Mouse (Mus musculus) 416B (cell line): Measurements from ENCODE around the gene Etfb.
"Not testable (repeated sequence)": the region's sequence is repeated elsewhere in the genome, so short reads cannot be mapped to it uniquely, and the experiment has no call there.

Source experiments
- DNase-seq: peaks from one replicate; pipeline ENCODE4 v3.0.0; 2011; ENCODE audit warnings: low read depth

Gene Etfb

DNA sequence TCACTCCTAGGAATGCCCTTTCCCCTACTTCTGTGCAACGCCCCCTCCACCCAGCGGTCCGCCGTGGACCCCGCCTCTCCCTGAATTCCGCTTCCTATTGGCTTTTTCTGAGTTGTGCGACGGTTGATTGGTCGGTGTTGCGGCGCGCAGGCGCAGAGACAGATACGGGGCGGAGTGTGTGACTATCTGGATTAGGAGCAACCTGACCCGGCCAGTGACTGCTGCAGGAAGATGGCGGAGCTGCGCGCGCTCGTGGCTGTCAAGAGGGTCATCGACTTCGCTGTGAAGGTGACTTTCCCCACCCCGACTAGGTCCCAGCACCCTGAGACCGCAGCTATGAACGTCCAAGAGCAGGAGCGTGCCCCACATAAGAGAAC is at the start of gene Etfb, which contains the start of gene Gm45233:
TSS of gene Etfb (plus strand) at position 167 of the 377 bp plus-strand sequence.
TSS of gene Gm45233 (plus strand) at position 212 of the 377 bp plus-strand sequence.
- peak; percentile 97 for DNase-seq

DNA sequence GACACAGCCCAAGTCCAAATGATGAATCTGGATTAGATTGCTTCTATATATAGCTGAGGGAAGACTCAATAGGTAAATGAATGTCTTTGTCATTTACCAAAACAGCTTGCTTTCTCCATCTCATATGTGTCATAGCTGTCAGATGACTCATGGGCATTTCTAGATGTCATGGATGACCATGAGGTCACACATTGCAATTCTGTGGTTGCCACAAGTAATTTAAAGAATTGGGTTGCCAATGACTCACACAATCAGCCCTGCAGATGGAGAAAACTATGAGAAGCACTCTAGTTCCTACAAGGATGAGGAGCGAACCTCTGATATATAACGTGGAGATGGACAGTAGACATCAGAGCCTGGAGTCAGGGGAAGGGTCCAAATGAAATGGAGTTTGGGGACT is 44.4 kb upstream of the Etfb start:
- DNase-seq: peak; percentile 69

DNA sequence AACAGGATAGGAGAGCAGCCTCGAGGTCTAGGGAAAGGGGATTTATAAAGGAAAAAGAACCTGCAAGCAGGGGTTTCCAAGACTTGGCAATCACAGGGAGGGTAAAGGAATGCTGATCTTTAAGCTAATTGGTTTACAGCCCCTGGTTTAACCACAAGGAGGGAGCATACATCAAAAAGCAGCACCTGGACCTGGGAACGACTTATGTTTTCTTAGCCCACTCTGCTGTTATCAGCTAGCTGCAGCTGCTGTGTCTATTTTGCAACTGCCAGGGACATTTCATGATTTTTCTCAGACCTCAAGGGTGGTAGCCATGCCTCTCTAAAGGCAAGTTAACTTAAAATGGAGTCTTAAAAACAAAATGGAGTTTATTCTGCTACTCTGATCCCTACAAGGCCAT is 41.2 kb upstream of the Etfb start:
- DNase-seq: no peak

DNA sequence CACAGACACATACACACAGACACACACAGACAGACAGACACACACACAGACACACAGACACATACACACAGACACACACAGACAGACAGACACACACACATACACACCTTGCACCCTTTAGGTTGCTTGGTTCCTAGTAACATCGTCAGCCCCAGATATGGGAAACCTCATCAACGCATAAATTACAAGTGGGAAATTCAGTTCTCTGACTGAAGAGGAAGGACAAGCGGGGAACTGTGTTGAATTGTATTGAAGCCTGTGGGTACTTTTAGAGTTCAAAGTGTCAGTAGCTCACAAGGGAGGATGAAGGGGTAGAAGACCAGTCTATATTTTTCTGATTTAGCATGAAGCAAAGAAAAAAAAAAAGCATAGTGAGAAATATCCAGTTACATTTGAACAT is 36.3 kb upstream of the Etfb start:
- DNase-seq: no peak

DNA sequence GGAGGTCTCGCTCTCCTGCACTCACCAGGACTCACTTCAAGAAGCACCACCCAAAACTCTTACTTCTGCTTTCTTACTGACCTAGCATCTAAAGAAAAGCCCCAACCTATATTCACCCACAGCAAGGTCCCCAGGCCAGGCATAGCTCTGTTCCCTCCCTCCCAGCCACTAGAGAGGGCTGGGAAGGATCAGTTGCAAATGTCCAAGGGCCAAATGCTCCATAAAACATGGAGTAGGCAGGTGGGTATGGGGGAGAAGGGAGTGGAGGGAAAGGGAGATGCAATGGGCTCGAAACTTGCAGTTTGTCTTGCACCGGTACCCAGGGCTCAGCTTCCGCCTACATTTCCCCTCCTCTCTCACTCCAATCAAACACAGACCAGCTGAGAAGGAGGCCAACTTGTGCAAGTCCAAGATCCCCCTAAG is 35.7 kb upstream of the Etfb start, which contains the start of gene Siglecg:
TSS of gene Siglecg (plus strand) at position 74 of the 423 bp plus-strand sequence.
- DNase-seq: no peak

DNA sequence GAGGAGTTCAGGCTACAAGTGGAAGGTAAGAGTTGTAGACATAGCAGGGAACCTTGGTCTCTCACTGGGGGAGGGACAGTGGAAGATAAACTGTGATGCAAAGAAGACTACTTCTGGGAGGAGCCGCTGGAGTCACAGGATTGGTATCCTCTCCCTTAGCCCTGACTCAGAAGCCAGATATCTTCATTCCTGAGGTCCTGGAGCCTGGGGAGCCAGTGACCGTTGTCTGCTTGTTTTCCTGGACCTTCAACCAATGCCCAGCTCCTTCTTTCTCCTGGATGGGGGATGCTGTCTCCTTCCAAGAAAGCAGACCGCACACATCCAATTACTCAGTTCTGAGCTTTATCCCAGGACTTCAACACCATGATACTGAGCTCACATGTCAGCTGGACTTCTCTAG is 34.8 kb upstream of the Etfb start:
- DNase-seq: no peak

DNA sequence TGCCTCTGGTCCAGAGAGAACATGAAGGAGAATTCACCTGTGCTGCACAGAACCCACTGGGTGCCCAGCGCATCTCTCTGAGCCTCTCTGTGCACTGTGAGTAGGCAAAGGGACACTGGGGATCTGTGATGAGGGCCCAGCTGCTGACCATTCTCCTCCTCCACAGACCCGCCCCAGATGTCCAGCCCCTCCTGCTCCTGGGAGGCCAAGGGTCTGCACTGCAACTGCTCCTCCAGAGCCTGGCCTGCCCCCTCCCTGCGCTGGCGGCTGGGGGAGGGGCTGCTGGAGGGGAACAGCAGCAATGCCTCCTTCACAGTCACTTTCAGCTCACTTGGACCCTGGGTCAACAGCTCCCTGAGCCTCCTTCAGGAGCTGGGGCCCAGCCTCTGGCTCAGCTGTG is 32.2 kb upstream of the Etfb start:
- not testable (repeated sequence) for DNase-seq

DNA sequence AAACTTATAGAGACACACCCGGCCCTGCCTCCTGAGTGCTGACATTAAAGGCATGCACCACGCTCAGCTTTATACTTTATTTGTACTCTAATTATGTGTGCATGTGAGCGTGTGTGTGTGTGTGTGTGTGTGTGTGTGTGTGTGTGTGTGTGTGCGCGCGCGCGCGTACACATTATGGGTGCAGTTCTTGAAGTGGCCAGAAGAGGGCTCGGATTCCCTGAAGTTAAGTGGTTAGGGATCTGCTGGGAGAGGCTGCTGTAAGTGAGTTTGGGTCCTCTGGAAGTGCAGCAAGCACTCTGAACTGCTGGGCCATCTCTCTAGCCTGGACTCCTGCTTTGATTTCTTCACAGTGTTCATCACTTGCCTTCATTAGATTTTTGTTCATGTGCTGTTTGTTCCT is 26.6 kb upstream of the Etfb start:
- DNase-seq: no peak

DNA sequence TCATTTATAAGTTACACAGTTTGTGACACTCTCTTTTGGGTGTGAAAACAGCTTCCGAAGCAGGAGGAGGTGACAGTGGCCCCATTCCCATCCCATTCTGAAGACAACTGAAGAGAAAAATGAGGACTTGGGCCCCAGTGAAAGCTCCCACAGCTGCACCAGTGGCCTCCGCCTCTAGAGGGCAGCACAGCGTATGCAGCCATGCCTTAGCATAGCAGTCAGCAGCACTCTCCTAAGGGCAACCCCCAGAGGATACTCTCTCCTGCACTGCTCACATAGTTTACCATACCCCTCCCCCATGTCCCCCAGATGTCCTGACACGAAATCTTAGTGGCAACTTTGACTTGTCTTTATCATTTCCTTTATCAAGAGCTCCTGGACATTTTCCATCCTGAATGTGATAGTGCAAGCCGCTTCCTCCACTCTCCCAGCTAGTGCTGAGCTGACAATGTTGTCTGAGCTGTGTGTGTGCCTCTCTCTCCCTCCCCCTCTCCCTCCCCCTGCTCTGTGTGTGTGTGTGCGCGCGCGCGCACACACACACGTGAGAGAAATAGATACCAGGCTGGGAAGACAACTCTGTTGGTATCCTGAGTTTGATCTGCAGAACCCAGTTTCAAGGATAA is 20.8 kb upstream of the Etfb start:
- peak; percentile 80 for DNase-seq

DNA sequence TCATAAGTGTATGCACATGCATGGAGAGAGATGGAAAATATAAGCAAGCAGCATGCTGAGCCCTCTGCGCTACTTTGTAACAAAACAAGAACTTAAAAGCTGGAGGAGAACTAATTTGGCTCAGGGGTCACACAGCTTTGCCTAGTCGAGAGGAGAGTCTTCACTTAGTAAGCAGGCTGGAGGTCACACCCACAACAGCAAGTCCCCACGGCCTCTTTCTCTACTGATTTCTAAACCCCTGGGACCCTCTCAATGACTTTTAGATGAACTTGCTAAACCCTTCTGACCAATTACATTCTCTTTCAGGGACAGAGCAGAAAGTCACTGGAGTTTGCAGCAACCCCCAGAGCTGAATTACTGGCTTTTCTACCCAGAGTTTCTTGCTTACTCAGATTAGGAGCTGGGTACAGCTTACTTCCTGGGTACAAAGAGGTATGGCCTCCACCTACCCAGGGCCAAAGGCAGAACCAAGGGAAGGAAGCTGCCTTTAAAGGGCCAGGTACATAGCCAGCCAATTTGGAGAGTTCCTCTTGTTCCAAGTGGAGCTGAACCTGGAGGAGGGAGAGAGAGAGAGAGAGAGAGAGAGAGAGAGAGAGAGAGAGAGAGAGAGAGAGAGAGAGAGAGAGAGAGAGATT is 19.8 kb upstream of the Etfb start:
- DNase-seq: no peak

DNA sequence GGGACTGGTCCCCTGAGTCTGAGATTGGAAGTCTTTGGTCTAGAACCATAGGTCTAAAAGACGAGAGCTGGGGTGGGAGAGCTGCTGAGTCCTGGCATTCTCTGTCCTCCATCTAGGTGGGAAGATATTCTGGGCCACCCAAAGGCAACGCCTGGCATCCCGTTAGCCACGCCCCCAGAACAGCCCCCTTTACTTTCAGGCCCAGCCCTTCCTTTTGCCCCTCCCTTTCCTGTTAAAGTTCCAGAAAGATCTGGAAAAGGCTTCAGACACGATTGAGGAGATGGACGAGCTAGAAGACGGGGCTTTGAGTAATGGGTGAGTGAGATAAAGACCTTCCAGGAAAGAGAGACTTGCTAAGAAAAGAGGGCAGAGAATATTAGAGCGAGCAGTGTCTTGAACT is 16.5 kb upstream of the Etfb start, which contains the start of gene Lim2:
TSS of gene Lim2 (plus strand) at position 265 of the 400 bp plus-strand sequence.
- DNase-seq: no peak

DNA sequence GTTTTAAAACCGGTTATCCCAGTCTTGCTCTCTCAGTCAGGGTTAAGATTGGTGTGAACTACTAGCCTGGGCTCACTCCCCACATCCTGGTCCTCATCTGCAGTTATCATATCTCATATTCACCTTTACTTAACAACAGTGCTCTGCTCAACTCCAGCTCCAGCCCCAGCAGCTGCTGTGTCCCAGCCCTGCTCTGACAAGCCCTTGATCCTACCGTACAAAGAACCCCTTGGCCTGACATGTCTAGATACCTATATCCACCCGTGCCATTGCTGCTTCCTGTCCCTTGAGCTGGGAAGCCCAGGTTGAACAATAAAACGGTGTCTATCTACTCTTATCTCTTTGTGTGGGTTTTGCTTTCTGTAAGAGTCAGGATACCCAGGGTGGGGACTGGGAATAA is 14.4 kb upstream of the Etfb start:
- DNase-seq: no peak

DNA sequence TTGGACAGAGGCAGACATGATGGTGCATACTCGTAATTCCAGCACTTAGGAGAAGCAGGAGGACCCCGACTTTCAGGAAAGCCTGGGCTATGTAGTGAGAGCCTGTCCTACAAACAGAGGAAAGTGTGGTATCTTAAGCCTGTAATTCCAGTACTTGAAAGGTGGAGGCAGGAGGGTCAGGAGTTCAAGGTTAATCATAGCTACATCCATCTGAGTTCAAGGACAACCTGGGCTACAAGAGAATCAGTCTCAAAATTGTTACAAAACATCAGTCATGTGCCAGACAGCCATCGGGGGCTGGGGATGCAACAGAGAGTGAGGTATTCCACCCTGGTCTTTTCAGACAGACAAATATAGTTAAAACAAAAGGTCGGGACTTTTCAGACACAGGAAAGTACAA is 11.0 kb upstream of the Etfb start:
- DNase-seq: no peak

DNA sequence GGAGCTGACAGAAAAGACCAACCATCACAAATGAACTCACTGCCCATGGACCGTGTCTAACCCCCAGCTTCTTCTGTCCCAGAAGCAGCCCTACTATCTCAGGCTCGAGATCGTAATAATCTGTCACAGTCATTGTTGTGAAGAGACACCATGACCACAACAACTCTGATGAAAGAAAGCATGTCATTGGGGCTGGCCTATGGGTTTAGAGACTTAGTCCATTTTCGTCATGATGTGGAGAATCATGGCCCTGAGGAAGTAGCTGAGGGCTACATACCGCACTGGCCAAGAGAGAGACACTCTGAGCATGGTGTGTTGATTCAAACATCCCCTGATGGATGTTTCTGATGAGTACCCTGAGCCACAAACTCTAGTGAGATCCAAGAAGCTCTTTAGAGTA is 9.2 kb upstream of the Etfb start:
- no peak for DNase-seq

DNA sequence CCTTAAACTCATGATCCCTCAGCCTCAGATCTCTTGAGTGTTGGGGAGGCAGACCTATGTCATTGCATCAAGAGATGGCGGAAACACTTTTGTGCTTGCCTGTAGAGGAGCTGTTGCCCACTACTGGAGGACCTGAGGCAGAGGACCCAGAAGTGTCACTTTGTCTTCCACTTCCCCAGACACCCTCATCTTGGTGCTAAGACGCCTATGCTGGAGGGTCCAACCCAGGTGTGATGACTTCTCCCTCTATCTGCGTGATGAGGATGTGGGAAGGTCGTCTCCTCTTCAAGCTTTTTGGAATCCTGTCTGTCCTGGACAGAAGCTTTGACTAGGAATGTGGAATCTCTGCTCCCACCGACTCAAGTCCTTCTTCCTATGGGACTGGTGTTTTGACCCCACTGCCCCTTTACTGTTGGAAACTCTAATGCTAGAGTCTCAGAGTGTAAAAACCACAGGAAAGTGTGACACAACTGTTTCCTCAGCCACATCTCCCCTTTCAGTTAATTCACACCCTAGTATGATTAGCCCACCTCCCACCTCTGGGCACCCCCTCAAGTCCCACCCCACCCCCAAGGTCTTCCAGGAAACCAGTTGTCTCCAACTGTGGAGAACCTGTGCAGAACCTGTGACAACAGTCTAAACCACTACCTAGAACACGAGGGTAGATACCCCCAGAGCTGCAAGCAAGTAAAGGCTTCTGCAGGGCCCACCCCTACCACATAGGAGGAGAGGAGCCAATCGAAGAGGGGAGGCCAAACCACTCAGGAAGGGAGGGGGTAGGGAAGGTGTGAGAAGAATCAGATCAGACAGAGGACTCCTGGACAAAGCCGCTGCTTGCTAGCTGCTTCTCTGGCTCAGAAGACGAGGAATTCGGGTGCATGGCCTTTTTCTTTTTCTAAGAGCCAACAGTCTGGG is 7.3 kb upstream of the Etfb start, which contains the start of gene Nkg7:
TSS of gene Nkg7 (plus strand) at position 733 of the 915 bp plus-strand sequence.
- peak; percentile 56 for DNase-seq

DNA sequence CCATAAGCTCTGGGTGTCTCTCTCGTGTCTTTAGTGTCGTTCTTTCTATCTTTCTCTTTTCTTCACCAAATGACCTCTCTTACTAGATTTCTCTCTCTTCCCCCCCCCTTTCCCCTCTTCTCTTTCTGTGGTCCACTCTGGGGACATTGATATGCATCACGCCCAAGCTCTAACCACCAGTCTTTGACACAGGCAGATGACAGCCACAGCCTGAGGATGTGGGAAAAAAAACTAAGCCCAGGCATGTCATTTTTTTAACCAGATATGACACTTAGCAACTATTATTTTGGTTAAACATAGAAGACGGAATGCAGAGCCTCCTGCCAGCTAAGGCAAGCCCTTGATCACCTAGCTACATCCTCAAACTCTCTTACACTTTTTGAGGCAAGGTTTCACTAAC is 5.3 kb upstream of the Etfb start:
- DNase-seq: peak; percentile 85

DNA sequence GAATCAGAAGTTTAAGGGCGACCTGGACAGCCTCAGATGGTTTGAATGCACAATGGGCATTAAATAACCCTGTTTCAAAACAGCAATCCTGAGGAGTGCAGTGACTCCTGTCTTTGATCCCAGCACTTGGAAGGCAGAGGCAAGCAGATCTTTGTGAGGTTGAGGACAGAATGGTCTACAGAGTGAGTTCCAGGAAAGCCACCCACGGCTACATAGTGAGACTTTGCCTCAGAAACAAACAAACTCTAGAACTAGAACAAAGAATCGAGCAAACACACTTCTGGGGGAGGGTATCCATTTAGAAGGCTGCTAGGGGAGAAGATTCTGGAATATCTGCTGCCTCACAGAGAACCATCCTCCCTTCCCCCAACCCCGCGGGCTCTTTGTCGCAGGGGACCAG is 3.4 kb upstream of the Etfb start, which contains the start of gene Cldnd2:
TSS of gene Cldnd2 (plus strand) at position 301 of the 400 bp plus-strand sequence.
- no peak for DNase-seq

DNA sequence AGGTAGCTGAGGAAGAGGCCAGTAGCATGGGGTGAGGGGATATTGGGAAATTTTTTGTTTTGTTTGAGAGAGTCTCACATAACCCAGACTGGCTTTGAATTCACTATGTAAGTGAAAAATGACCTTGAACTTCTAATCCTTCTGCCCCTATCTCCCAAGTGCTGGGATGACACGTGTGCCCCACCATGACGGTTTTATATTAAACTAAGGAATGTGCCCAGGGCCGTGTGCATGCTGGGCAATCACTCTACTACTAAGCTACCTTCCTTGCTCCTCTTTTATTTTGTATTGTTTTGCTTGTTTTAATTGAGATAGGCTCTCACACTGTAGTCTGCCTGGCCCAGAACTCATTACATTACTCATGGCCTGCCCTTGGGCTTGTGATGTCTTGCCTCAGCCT is 2.8 kb upstream of the Etfb start:
- no peak for DNase-seq

DNA sequence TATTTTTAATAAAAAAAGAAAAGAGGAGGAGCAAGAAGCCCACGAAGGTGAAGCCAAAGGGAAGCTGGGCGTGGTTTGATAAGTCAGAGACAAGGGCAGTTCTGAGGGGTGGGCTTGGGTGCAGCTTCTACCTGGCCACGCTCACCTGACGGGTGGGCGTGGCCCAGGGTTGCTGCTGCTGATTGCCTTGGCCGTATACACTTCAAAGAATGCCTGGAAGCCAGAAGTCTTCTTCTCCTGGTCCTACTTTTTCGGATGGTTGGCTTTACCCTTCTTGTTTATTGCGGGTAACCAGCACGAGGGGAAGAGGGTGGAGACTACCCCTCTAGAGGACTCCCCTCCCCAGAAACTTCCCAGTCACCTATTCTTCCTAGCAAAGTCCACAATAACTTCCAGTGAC is 1.2 kb upstream of the Etfb start:
- DNase-seq: no peak

DNA sequence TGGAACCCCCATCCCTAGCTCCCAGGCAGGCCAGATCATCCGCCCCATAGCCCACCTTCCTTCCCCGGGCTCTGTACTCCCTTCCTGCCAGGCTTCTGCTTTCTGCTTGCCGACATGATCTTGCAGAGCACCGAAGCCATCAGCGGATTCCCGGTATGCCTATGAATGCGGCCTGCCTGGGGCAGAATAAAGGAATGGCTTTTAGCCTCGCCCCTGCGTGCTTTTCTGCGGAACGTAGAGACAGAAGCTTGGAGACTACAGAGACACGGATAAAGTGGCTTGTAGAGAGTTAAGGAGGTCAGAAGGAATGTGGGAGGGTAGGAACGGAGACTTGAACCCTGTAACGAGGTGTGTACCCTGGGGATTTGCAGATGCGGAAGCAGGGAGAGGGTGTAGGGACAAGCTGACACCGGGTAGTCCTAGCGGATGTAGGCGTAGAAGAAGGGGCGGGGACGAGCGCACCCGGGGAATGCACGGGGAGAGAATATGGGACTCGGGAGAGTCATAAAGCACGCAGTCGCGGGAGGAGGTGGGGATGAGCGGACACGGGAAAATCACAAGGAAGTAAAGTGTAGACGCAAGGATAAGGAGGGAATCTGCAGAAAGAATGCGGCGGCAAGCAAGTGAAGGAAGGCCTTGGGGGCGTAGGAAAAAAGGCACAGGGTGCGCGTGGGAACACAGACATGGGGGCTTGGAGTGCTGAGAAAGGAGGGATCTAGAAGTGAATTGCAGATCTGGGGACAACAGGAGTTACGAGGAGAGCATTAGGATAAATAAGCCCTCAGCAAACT is 562 bp upstream of the Etfb start:
- DNase-seq: peak; percentile 87

DNA sequence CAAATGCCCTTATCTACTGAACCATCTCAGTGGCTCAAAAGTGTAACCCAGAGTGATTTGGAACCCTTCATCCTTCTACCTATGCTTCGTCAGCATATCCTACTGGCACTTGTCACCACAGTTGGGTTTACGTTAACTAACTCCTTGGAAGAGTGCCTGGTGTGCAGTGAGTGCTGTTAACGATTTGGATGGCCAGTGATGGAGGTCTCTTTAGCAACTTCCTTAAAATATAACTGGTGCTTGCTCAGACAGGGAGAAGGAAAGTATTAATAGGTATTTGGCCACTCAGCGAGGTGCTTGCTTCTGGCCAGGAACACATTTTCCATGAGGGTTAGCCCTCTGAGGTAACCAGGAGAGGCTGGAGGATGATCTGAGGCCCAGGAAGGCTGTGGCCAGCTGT is 3.9 kb downstream of the Etfb start:
- peak; percentile 30 for DNase-seq

DNA sequence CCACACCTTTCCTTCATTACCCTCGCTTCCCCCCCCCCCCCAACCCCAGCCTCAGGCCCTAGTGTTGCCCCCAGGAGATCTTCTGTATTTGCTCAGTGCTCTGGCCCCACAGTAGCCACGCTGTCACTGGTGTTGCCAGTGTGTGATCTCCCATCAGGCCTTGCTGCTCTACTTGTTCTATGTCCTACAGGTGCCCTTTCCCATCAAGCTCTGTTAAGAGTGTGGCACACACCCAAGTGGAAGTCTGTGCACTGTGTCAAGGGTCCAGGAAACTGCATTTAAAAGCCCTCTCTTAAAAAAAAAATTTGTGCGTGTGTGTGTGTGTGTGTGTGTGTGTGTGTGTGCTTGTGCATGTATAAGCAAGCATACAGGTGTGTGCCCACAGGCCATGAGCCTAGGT is 4.4 kb downstream of the Etfb start:
- no peak for DNase-seq
